Mouse (Mus musculus): ENCODE measurements at regions not wholly inside any gene's neighbourhood (a gene's known extent, or its start where the extent isn't known, plus 50 kb on each side); places are given as distances from the start of the nearest gene placed in this dataset.

- DNase-seq = no peak
Observed at GRCm38 (mm10) chr14:97694238-97694637, 475.3 kb downstream of the Dach1 start.

GRCm38 (mm10) chr14:97684617-97685016 is 484.9 kb downstream of the Dach1 start:
- DNase-seq = no peak

GRCm38 (mm10) chr14:97667806-97668205 is 501.8 kb downstream of the Dach1 start:
- DNase-seq = no peak

GRCm38 (mm10) chr14:97638187-97638792 is 531.3 kb downstream of the Dach1 start:
- no peak for DNase-seq

GRCm38 (mm10) chr14:97611438-97611837 is 558.1 kb downstream of the Dach1 start:
- DNase-seq = no peak

GRCm38 (mm10) chr14:97596694-97597093 is 572.9 kb downstream of the Dach1 start:
- no peak for DNase-seq

DNA sequence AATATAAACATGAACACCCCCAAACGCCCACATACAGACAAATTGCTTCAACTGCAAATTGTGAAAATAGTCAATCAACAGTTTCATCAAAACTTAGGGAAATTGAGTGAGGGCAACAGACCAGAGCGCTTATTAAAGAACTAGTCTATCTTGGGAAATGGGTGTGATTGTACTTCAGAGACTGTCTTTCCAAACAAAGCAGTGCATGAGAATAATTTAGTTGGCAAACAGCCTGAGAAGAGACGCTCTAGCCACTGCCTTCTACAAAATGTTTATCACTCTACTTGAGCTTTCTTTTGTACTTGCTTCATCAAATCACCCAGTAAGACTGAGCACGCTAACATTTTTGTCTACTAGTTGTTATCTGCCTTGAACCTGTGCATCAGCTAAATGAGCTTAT is 581.0 kb downstream of the Dach1 start:
- no peak for DNase-seq

DNA sequence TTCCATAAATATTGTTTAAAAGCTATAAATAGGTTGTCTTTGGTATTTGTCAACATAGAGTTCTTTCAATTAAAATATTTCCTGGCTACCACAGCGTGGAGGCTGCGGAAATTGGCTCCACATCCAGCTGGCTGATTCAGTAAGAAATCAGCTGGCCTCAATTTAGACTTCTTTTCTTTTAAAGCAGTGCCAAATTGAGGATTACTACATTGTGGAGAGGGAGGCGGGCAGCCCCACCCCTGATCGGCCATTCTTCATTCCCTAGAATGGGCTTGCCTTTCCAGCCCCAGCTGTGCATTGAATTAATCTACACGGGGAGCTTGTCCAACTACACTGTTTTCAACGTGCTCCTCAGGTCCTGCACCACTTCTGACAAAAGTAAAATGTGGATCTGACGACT is 581.4 kb downstream of the Dach1 start:
- DNase-seq = peak; percentile 5 to 12

- no peak for DNase-seq
Observed at GRCm38 (mm10) chr14:97586962-97587361, 582.6 kb downstream of the Dach1 start.

DNA sequence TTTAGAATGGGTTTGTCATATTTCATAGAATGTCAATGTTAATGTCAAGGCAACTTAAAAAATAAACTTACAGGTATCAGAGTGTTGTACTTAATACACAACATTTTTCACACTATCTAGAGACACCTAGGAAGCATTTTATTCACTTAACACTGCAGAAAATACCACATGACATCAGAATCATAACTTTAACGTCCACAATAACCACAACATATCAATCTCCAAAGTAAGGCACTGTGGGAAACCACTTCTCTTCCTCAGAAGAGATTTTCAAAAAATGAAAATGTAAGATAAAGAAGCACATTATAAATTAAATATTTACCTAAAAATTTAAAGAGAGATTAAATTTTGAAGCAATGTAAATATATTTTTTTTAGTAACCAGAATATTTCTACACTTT is 599.3 kb downstream of the Dach1 start:
- no peak for DNase-seq

DNA sequence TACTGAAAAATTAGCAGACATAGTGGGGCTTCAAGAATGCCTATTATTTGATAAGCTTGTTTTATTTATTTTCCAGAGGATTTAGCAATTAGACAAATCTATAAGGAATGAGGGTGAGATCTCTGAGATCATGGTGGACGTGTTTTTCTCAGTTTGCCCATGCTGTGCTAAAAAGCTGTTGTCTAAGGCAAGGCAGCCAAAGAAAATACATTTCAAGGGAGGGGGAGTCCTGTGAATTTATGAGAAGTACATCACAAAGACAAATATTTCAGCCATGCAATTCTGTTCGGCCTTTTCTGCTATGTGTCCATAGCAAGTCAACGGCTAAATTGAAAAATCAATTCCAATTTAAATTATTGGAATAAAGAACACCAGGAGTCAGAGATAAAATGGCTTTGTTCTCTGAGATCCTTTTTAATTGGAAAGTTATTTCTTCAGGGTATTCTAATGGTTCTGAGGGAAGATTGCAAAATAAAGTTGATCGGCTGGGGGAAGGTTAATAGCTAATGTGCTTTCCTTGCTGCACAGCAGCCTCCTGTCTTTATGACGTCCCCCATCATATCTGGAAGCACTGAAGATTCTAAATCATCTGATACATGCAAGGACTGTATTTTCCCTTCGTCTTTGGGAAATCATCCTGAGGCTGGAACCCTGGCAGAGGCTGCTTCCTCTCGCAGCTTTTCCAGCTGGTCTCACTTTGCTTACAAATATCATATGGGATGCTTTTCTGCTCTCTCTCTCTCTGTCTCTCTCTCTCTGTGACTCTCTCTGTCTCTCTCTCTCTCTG is 609.3 kb downstream of the Dach1 start:
- DNase-seq = peak in 1 of 2 experiments; percentile 2

GRCm38 (mm10) chr14:97559559-97559958 is 610.0 kb downstream of the Dach1 start:
- DNase-seq = no peak

DNA sequence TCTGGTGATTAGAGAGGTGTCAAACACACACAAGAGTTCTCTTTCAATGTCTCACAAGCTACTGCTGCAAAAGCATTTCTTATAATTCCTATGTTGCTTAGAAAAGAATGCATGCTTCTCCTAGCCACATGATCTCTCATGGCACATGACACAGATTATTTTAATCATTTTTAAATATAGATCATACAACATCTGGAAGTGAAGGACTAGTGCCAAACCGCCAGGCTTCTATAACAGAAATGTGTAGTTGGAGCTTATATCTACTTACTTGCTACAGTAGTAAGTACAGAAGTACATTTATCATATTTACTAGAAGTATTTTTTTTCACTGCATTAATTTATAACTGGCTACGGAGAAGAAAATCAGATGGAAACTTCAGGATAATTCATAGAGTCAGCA is 611.3 kb downstream of the Dach1 start:
- DNase-seq = no peak

DNA sequence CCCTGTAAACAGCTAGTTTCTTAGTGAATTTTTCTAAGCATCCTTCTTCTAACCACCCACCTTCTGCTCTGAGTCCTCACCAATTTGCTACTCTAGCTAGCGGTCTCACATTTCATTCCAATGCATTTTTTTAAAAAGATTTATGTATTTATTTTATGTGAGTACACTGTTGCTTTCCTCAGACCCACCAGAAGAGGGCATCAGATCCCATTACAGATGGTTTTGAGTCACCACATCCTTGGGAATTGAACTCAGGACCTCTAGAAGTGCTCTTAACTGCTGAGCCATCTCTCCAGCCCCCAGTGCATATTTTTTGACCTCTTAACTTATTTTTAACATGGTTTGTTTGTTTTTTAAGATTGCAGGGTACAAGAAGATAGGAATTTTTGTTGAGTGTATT is 611.7 kb downstream of the Dach1 start:
- no peak for DNase-seq

DNA sequence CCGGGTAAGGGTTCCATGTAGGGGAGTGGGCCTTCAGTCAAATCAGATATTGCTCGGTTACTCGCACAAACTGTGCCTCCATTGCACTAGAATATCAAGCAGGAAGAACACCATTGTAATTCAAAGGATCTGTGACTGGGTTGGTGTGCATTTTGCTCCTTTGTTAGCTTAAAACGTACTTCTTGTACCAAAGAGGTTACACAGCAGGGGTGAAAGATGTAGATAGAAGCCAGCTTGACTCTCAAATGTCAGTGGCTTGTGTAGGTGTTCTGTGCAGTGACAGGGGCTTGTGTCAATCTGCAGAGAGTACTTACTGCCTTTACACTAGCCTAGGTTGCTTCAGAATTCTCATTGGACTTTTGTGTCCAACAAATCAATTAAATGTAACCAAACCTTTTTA is 623.3 kb downstream of the Dach1 start:
- no peak for DNase-seq

GRCm38 (mm10) chr14:97544307-97544706 is 625.3 kb downstream of the Dach1 start:
- no peak for DNase-seq

DNA sequence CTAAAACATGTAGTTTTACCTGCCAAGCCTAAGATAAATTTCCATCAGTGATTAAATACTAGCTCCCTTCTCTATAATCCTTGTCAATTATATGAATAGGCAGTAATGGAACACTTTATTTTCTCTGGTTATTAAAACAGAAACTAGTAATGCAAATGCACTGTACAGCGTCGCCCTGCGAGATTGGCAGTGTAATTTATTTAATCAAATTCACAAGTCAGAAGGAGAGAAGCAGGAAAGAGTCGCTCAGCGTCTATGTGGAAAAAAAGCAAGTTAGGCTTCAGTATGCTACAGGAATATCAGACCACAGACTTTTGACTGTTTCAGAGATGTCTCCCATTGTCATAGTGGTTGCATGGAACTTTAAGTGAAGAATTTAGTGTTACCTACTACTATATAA is 632.6 kb downstream of the Dach1 start:
- no peak for DNase-seq

- no peak for DNase-seq
Observed at GRCm38 (mm10) chr14:97511318-97511717, 658.2 kb downstream of the Dach1 start.

- DNase-seq = peak; percentile 6 to 45
Observed at GRCm38 (mm10) chr14:97489427-97490347, 679.9 kb downstream of the Dach1 start.

DNA sequence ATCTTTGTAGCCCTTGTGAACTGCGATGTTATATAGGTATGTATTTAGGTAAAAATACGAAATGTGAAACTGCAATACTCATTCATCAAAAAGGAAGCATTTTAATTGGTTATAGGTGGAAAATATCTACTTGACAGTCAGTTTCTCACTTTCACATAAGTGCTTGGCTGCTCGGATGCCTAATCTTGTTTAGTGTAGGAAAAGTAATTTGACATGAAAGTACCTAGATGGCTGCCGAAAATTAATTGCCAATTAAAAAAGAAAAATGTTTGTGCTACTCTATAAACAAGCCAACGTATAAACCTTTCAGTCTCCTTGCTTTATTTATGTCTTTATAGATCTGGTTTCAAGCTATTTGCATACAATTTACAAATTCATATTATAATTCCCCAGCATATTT is 691.3 kb downstream of the Dach1 start:
- DNase-seq = no peak

DNA sequence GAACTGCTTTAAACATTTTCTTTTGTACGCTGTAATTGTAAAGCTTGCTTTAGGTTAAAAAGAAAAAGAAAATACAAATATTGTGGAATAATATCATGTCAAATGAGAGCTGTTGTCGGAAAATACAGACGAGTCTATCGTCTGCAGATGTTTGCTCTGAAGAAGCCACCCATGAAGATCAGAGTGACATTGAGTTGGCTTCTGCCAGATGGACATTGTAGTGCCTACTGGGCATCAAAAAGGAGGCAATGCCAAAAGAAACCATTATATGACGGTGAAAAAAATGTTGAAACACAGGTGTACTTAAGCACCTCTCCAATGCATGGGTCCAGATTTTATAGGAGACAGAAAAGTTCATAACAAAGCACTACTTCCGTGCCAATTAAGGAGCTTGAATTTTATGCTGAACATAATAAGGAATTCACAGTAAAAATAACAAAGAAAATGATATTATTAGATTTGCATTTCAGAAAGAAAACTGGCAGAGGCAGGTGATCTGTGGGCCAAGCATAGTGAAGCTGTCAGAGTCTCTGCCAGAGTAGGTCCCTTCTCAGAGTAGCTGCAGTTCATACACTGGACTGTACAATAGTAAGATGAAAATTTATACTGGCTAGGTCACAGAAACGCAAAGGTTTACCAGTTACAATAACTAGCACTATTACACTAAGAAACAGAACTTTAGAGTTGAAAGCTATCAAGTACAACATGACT is 718.9 kb downstream of the Dach1 start:
- DNase-seq = no peak

DNA sequence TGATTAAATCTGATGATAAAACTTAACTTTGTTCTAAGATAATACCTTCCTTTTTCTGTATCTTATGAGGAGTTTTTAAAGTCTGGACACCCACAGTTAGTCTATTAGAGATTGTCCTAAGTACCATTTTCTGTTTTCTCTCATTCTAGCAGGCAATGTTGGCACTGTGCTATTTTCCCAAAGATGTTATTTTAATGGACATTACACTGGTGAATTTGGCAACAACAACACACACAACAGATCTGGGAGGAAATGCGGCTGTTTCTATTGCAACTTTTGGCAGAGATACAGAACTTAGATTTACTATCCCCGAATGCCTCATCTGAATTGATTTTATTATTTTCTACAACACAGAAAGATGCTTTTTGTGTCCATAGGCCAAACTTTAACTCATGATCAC is 720.9 kb downstream of the Dach1 start:
- no peak for DNase-seq

DNA sequence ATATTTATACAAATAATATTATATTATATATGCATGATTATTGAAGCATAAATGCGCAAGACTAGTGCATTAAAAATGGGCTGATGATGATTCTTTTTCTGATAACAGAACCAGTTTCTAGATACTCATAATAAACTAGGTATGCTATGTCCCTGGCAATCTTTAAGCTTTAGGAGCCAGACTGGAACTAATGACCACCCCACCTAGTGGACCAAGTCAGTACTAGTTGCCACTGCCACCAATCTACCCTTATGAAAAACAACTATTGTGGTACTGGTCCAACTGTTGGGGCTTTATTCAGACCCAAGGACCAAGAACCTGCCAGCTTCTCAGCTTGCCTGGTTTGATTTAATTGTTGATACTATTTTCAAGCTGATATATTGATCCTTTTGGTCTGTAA is 722.8 kb downstream of the Dach1 start:
- DNase-seq = no peak
